Mouse (Mus musculus): ENCODE measurements around the gene Cdh5. TPM values are rescaled to one million over a fixed set of nuclear protein-coding genes. Genes with fewer than 3 reads are reported as not detected.

Gene Cdh5
- polyA plus RNA-seq, 1 experiment from 2014 or later = 9.1 TPM

GRCm38 (mm10) chr8:104187622-104188021 is 86.2 kb downstream of the Cdh5 start:
- Histone ChIP-seq H3K9me3 (replicated peaks) (no peaks in the 10 kb centered on the region; the same call in 1 of the 2 replicates), H3K4me1 (0 out of 2 replicates have a peak, but pooled peaks cover 4% of the 10 kb centered on the region), H3K27me3 (0 out of 2 replicates have a peak, but pooled peaks cover 2% of the 10 kb centered on the region), H3K9ac (no peak overlapping the region), H3K4me3 (no peak overlapping the region), H3K36me3 (ENCODE audit: poor library complexity, severe bottlenecking) (no peaks in the 10 kb centered on the region), H3K4me2 (no peak overlapping the region), H3K27ac (no peak overlapping the region)
- ATAC-seq = no peak
- 92% methylated on average over 6 of the region's 6 CpGs for WGBS

- Histone ChIP-seq H3K9ac (no peak overlapping the region), H3K36me3 (ENCODE audit: poor library complexity, severe bottlenecking) (no peaks in the 10 kb centered on the region), H3K27me3 (no peaks in the 10 kb centered on the region), H3K9me3 (replicated peaks) (peaks cover 3% of the 10 kb centered on the region; the same call in 1 of the 2 replicates), H3K4me2 (no peak overlapping the region), H3K4me1 (0 out of 2 replicates have a peak, but pooled peaks cover 4% of the 10 kb centered on the region), H3K27ac (no peak overlapping the region), H3K4me3 (no peak overlapping the region)
- 68% methylated on average over 5 of the region's 5 CpGs for WGBS
- no peak for ATAC-seq
Observed at GRCm38 (mm10) chr8:104188459-104188858, 87.0 kb downstream of the Cdh5 start.

DNA sequence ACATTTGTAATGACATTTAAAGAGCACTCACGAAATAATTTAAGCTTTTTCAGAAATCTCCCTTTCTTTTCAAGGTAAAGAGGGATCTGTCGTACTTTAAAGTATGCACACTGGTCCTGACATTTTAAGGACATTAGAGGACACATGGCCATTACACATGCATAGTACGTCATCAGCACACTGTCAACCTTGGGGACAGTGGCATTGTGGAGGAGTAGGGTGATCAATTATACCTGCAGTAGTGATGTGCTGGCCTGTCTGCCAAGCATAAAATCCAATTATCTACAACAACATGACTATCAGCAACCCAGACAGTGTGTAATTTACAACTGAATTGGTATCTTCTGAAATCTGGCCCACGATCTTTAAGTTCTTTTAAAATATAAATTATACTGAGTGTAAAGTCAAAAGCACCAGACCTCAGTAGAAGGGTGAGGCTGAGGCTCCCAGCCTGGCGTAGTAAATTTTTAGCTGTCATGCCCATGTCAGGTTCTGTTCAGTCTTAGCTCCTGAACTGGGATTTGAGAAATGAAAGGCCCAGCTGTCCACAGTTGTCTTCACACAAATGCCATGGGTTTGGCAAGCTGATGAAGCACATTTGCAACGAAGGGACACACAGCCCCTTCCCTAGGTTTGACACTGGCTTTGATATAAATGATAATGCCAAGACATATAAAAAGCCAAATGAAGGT is 89.5 kb downstream of the Cdh5 start:
- Histone ChIP-seq H3K9me3 (replicated peaks) (peaks cover 3% of the 10 kb centered on the region; the same call in 1 of the 2 replicates), H3K4me3 (no peak overlapping the region), H3K36me3 (ENCODE audit: poor library complexity, severe bottlenecking) (no peaks in the 10 kb centered on the region), H3K9ac (no peak overlapping the region), H3K27ac (no peak overlapping the region), H3K4me1 (no peaks in the 10 kb centered on the region), H3K27me3 (no peaks in the 10 kb centered on the region), H3K4me2 (no peak overlapping the region)
- no peak for ATAC-seq
- 81% methylated on average over 6 of the region's 6 CpGs for WGBS

GRCm38 (mm10) chr8:104191496-104191895 is 90.1 kb downstream of the Cdh5 start:
- H3K9ac ChIP-seq = no peak overlapping the region
- H3K4me3 ChIP-seq = no peak overlapping the region
- H3K9me3 ChIP-seq (replicated peaks) = peaks cover 3% of the 10 kb centered on the region; the same call in 1 of the 2 replicates
- no peak overlapping the region for H3K4me2 ChIP-seq
- H3K4me1 ChIP-seq = no peaks in the 10 kb centered on the region
- H3K36me3 ChIP-seq (ENCODE audit: poor library complexity, severe bottlenecking) = no peaks in the 10 kb centered on the region
- 71% methylated on average over 11 of the region's 11 CpGs for WGBS
- H3K27me3 ChIP-seq = no peaks in the 10 kb centered on the region
- no peak overlapping the region for H3K27ac ChIP-seq
- no peak for ATAC-seq

Other genes with a start within 250 kb of the Cdh5 start
- 0.75 and 0.87 TPM in 2 replicates for gene Bean1, start 68.8 kb downstream of the Cdh5 start, polyA plus RNA-seq (2015; fragmentation: Nextera tagmentation; extraction: Ambion mirVana)
- gene Tk2, start 146.9 kb downstream of the Cdh5 start, polyA plus RNA-seq (2015; fragmentation: Nextera tagmentation; extraction: Ambion mirVana) = 39.1 and 41.1 TPM in 2 replicates
- gene Cklf, start 149.2 kb downstream of the Cdh5 start, polyA plus RNA-seq (2015; fragmentation: Nextera tagmentation; extraction: Ambion mirVana) = 41.3 and 44.1 TPM in 2 replicates
- gene Cmtm2a, start 191.6 kb downstream of the Cdh5 start, polyA plus RNA-seq (2015; fragmentation: Nextera tagmentation; extraction: Ambion mirVana) = not detected in 2 replicates
- gene Gm45711, start 208.5 kb downstream of the Cdh5 start, polyA plus RNA-seq (2015; fragmentation: Nextera tagmentation; extraction: Ambion mirVana) = not detected in 2 replicates
- gene Cmtm1, start 208.5 kb downstream of the Cdh5 start, polyA plus RNA-seq (2015; fragmentation: Nextera tagmentation; extraction: Ambion mirVana) = not detected in 2 replicates
- not detected in 2 replicates for gene Gm11020, start 219.9 kb downstream of the Cdh5 start, polyA plus RNA-seq (2015; fragmentation: Nextera tagmentation; extraction: Ambion mirVana)
- gene Cmtm2b, start 220.6 kb downstream of the Cdh5 start, polyA plus RNA-seq (2015; fragmentation: Nextera tagmentation; extraction: Ambion mirVana) = not detected in 2 replicates
- gene Cmtm3, start 237.8 kb downstream of the Cdh5 start, polyA plus RNA-seq (2015; fragmentation: Nextera tagmentation; extraction: Ambion mirVana) = 31.6 and 36.1 TPM in 2 replicates

Data from forebrain, embryonic 13.5 days (tissue).